Mouse (Mus musculus) retina, embryonic 14.5 days (tissue): ENCODE measurements around the gene Ahnak.

Experiments used
- DNase-seq: peaks from one replicate; pipeline ENCODE4 v3.0.0-alpha.2; 2015; ENCODE audit warnings: low spot score

Gene Ahnak

GRCm38 (mm10) chr19:8989066-8989566 is at the start of gene Ahnak:
TSS of gene Ahnak (plus strand) at chr19:8989284.
- DNase-seq = peak; percentile 53

DNA sequence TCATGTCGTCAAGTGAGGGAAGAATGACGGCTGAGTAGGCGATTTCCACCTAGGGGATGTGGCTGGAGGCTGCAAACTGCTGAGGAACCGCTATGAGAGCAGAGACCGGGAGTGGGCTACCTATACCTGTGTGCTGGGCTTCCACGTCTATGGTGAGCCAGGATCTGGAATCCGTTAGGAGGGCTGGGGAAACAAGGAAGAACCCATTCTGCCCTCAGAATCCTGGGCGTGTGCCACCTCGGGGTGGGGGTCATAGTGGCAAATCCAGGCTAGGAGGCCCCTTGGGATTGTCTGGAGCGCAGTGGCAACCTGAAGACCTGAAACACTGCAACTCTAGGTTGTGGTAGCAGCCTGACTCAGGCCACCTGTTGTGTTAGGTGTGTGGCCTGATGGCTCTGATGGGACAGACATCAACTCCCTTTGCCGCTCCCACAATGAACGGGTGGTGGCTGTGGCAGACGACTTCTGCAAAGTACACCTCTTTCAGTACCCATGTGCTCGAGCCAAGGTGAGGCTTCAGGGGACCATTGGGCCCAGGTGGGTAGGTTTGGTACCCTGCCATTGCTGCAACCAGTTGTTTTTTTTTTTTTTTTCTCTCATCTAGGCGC is 48.5 kb upstream of the Ahnak start:
- no peak for DNase-seq

DNA sequence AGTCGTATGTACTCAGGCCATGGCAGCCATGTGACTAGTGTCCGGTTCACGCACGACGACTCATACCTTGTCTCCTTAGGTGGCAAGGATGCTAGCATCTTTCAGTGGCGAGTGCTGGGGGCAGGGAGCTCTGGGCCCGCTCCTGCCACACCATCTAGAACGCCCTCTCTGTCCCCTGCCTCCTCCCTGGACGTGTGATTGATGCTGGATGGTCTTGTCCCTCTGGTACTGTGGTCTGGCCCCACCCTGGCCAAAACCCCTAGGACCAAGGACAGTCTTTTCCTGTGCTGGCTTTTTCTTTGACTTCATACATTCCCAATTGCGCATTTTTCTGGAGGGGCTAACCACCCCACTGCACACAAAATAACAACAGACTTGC is 48.0 kb upstream of the Ahnak start:
- no peak for DNase-seq

DNA sequence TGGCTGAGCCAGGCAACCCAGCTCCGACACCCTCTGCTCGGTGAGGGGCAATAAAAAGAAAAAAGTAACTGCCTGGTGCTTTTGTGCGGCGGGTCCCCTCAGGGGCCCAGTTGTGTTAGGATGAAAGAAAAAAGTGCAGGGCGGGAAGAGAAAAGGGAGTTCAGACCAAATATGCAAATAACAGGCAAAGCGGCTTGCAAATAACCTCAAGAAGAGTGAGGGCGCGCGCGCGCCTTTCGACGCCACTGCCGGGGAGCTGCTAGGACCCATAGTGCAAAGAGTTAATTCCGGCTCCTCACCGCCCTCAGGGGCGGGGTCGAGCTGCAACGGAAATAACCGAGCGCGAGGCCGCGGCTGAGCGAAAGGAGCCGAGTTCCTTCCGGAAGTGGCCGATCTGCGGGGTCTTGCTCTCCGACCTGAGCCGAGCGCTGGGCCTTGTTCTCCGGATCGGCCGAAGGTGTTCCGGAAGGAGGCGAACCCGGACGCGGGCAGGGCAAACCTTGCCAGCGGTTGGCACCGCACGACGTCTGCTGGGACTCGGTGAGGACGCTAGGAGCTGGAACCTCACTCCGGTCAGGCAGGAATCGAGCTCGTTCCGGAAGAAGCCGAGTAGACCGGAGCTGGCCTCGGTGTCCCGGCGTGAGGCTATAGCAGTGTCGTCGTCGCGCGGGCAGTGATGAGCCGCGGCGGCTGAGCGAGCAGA is 47.4 kb upstream of the Ahnak start, which contains the start of gene Mta2:
Gene Mta2 (plus strand): TSS at position 361 of the 703 bp plus-strand sequence.
- peak; percentile 98 for DNase-seq

GRCm38 (mm10) chr19:8942276-8942964 is 46.7 kb upstream of the Ahnak start:
- no peak for DNase-seq

DNA sequence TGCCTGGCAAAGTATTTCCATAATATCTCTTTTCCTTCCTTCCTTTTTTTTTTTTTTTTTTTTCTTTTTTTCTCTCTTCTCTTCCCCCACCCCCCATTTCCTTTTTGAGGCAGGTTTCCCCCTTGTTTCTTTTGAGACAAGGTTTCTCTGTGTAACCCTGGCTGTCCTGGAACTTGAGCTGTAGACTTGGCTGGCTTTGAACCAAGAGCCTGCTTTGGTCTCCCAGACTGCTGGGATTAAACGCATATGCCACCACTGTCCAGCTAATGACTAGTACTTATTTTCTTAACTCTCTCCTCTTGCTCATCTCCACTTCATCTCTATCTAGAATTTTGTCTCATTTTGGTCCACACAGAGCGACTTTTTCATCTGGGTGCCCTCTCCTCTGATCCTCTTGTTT is 46.0 kb upstream of the Ahnak start:
- no peak for DNase-seq

- DNase-seq = no peak
Measured at GRCm38 (mm10) chr19:8944062-8944461, 45.0 kb upstream of the Ahnak start.

GRCm38 (mm10) chr19:8944750-8945149 is 44.3 kb upstream of the Ahnak start:
- peak; percentile 85 for DNase-seq

DNA sequence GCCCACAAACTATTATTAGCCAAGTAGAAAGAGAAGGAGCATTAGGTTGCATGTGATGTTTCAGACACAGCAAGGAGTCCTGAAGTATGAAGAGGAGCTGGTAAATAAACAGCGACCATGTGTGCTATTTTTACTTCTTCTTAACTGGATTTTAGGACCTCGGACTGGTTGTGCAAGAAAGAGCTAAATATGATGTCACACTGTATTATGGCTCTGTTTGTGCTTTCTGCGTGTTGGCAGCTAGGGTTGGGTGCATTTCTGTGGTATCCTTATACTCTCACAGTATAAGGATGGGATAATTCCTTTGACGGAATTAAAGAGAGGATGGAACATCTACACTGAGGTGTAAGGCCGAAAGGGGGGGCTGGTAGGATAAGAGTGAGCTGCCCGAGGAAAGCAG is 43.8 kb upstream of the Ahnak start:
- no peak for DNase-seq

GRCm38 (mm10) chr19:8946929-8947328 is 42.2 kb upstream of the Ahnak start:
- DNase-seq = no peak

GRCm38 (mm10) chr19:8950190-8950589 is 38.9 kb upstream of the Ahnak start:
- no peak for DNase-seq

- no peak for DNase-seq
Measured at GRCm38 (mm10) chr19:8952241-8952640, 36.8 kb upstream of the Ahnak start.

GRCm38 (mm10) chr19:8953135-8954039 is 35.7 kb upstream of the Ahnak start, which contains the start of gene Tut1:
TSS of gene Tut1 (plus strand) at chr19:8953847.
- DNase-seq = peak; percentile 98

GRCm38 (mm10) chr19:8954171-8954570 is 34.9 kb upstream of the Ahnak start:
- DNase-seq = no peak

DNA sequence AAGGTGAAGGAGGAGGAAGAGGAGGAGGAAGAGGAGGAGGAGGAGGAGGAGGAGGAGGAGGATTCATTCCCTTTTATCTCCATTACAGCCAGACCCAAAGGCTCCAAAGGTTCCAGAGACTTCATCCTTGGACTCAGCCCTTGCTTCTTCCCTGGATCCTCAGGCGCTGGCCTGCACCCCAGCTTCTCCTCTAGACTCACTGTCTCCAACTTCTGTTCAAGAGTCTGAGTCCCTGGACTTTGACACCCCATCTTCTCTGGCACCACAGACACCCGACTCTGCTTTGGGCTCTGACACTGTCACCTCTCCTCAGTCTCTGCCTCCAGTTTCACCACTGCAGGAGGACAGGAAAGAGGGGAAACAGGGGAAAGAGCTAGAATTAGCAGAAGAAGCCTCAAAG is 26.8 kb upstream of the Ahnak start:
- DNase-seq = no peak

GRCm38 (mm10) chr19:8965075-8965474 is 24.0 kb upstream of the Ahnak start:
- no peak for DNase-seq

DNA sequence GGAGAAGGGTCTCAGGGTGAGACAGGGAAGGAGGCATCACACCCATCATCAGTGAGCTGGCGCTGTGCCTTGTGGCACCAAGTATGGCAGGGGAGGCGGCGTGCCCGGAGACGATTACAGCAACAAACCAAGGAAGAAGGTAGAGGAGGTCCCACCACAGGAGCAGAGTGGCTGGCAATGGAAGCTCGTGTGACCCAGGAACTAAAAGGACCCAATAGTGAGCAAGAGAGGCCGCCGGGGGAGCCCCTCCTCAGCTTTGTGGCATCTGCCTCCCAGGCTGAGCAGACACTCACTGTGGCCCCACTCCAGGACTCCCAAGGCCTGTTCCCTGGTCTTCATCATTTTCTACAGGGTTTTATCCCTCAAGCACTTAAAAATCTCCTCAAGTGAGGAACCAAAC is 23.3 kb upstream of the Ahnak start:
- DNase-seq = no peak

DNA sequence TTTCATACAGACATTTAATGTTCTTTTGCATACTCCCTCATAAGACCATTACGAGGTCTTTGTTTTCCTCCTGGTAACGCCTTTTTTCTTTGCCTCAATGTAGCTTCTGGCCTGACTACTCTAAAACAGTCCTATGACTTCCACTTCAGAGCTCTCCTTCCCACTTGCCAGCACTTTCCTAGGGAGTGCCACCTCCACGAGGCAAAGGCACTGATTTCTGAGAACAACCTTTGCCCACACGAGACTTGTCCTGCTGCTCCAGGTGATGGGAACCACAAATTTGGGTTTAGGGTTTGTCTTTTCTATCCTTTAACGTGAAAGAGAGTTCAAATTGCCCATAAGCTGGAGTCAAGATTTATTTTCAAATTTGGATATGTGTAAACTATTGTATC is 22.9 kb upstream of the Ahnak start:
- no peak for DNase-seq

DNA sequence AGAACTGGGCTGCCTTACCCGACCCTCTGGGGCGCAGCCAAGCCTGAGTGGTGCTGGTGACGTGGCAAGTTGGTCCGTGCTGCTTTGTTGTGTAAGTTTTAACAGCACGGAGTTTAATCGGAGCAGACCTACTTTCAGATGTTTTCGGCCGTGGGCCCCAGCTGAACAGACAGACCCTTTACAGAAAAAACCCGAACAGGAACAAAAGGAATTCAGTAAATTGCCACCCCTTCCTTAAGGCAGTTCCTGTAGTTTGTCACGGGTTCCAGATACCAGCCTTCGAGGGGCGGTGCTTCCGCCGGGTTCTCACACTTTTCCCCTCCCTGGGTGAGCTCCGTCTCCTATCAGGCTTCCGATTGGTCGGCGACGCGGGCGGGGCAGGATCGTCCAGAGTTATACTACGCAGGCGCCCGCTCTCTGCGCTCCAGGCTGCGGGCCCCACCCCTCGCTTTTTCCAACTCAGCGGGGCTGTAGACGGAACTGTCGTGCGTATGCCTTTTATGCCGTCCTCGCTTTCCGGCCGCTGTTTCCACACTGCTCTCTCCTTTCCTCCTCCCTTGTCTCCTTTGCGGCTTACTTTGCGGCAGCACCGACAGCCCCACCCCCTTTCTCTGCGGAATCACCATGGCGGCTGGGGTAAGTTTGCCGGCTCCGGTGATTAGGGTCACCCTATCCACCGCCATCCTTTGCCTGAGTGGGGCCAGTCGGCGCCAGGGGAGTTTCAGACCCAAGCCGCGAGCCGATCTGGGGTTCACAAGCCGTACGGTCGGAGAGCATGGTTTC is 22.3 kb upstream of the Ahnak start, which contains the start of gene Eef1g:
Gene Eef1g (plus strand): TSS at position 452 of the 783 bp plus-strand sequence.
- peak; percentile 99 for DNase-seq

- DNase-seq = no peak
Measured at GRCm38 (mm10) chr19:8967373-8967743, 21.7 kb upstream of the Ahnak start.

DNA sequence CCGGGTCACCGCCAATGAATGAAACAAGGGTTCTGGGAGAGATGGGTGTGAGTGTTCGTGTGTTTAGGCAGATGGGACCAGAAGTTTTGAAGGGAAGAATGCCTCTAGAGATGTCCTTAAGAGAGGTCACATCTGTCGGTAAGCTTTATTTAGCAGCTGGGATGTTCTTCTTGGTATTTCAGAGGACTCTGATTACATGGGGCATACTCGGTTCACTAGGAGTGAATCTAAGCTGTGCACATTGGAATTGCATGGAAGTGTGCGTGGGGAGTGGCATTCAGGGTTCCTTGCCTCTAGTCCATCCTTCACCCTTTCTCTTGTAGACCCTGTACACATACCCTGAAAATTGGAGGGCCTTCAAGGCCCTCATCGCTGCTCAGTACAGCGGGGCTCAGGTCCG is 21.2 kb upstream of the Ahnak start:
- no peak for DNase-seq
